Mouse (Mus musculus) heart, postnatal 4 days (tissue): Measurements from ENCODE around the gene Wap. TPM values are rescaled to one million over a fixed set of nuclear protein-coding genes. Genes with fewer than 3 reads are reported as not detected.
"Not testable (repeated sequence)": the region's sequence is repeated elsewhere in the genome, so short reads cannot be mapped to it uniquely, and the experiment has no call there.

ENCODE experiments used
- DNase-seq: peaks from one replicate; pipeline ENCODE4 v3.0.0; 2021
- total RNA-seq, 2 experiments: library from RNA; stranded (reverse); gene quantifications; 2 replicates each; pipeline ENCODE4 v1.2.3; 2021

Wap gene
- total RNA-seq: not detected

GRCm38 (mm10) chr11:6638537-6638936 is at the start of gene Wap:
Wap (minus strand) TSS chr11:6638637.
- DNase-seq: no peak

GRCm38 (mm10) chr11:6684741-6685140 is 46.3 kb upstream of the Wap start:
- no peak for DNase-seq

DNA sequence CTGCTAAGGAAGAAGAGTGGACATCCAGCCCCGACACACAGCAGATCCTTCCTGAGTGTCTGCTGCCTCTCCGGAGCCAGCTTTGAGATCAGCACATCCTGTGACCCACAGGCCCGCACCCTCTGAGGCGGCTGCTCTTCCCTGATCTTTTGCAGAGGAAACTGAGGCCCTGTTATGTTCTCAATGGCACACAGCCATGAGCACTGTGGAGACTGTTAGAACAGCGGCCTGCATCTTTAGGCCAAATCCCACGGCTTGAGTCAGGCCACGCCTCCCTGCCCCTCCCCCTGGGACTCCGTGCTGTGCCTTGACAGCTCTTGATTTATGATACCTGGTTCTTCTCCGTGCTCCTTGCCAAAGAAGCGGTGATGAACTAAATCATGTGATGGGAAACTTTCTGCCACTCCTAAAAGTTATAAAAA is 42.0 kb upstream of the Wap start:
- peak; percentile 61 for DNase-seq

GRCm38 (mm10) chr11:6679694-6680396 is 41.4 kb upstream of the Wap start:
- DNase-seq: no peak

DNA sequence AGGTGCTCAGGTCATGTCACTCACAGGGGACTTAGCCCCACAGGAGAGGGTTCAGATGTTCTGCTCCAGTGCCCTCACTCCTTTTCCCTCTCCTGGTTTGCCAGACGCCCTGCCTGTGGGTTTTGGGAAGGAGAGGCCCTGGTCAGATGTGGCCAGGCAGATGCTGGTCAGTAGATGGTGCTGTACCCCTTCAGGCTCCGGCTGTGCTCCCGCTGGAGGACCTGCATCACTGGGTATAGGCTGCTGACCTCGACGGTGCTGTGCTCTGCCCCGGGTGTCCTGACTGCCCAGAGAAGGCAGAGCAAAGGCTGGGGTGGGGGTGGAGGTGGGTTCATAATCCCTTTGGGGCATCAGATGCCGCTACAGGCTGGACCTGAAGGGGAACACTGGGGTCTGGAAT is 39.1 kb upstream of the Wap start:
- DNase-seq: peak; percentile 48

DNA sequence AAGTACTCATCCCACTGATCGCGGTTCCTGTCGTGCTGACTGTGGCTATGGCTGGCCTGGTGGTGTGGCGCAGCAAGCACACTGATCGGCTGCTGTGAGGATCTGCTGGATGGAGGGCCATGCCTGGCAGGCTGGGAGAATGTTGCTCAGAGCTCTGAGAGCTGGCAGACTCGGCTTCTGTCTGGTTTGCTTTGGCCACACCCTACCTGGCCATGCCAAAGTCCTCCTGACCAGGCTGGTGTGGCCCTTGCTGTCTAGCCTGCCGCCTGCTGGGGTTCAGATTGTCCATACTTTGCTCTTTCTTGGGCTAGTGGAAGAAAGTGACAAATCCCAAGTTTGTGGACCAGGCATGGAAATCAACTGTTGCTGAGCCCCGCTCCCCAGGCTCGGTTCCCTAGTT is 38.2 kb upstream of the Wap start:
- no peak for DNase-seq

GRCm38 (mm10) chr11:6675402-6675801 is 37.0 kb upstream of the Wap start:
- peak; percentile 20 for DNase-seq

GRCm38 (mm10) chr11:6674701-6675100 is 36.3 kb upstream of the Wap start:
- DNase-seq: no peak

DNA sequence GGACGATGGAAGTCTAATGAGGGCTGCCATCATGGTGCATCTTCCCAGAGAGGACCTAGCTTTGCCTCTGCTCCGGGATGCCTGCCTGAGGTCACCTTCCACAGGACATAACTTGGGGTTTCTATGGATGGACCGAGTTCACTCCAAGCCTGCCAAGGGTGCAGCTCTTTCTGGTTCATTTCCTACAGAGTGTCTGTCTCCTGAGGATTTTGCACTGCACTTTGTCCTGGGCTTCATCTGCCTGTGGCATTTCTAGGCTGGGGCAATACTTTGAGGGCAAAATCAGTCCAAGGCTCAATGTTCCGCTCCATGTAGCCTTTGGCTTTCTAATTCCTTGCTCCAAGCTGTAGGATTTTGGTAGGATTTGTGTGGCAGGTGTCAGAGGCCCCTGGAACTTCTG is 32.4 kb upstream of the Wap start:
- DNase-seq: no peak

DNA sequence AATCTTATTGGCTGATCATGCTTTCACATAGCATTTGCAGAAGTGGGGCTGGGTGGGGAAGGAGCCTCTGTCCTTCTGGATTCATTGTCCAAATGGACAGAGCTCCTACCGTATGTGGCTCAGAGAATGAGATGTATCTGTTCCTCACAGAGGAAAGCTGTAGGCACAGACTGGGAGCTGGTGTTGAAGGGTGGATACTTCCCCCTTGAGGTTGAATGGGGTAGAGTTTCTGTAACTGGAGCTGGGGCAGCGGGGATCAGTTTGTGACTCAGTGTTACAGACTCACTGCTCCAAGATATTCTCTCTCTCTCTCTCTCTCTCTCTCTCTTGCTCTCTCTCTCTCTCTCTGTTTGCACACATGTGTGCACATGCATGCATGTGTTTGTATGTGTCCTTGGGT is 31.6 kb upstream of the Wap start:
- DNase-seq: no peak

DNA sequence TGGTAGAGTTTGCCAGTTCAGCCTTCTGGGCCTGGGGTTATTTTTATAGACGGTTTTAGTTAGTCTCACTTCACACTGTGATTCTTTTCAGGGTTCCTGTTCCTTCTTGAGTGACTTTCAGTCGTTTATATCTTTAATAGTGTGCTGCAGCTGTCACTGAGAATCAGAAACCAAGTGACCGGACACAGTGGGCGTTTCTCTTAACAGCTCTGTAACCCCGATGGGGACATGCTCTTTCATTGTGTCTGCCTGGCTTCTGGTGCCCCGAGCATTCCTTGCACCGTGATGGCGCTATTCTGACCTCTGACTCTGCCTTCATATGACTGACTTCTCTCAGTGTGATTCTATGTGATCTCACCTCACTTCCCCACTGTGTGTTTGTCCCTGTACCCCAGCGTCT is 30.6 kb upstream of the Wap start:
- DNase-seq: no peak

- no peak for DNase-seq
These were observed 28.2 kb upstream of the Wap start for GRCm38 (mm10) chr11:6666634-6667033.

DNA sequence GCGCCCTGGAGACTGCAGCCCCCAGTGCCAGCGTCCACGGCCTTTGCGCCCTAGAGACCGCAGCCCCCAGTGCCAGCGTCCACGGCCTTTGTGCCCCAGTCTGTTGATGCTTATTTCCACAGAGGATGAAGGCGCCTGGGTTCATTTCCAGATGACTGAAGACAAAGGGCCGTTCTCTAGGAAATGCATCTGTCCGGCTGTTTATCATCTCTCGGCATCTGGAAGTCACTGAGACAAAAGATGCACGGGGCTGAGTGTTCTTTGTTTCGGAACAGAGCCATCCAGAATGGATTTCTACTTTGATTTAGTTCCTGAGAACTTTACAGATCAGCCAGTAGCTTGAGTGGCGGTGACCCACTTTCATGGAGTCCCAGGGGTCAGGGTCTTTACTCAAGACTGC is 22.8 kb upstream of the Wap start:
- DNase-seq: no peak

DNA sequence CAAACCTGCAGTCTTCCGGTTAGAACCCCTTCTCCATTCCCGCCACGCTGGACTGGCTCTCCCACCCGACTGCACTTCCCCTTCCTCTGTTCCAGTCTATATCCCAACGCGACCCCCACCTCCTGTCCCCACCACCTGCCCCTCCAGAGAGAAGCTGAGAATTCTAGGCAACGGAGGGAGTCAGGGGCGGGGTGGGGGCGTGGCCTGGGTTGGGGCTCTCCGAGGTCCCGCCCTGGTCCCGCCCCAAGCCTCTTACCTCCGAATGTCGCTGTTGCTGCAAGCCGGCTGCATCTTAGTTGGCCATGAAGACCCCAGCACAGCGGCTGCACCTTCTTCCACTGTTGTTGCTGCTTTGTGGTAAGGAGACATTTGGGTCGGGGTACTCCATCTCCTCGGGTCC is 19.8 kb upstream of the Wap start, which contains the start of gene Ramp3:
Gene Ramp3, plus strand, starts transcription at position 251 of the 400 bp plus-strand sequence.
- peak; percentile 16 for DNase-seq

GRCm38 (mm10) chr11:6654903-6655302 is 16.5 kb upstream of the Wap start:
- DNase-seq: peak; percentile 88

DNA sequence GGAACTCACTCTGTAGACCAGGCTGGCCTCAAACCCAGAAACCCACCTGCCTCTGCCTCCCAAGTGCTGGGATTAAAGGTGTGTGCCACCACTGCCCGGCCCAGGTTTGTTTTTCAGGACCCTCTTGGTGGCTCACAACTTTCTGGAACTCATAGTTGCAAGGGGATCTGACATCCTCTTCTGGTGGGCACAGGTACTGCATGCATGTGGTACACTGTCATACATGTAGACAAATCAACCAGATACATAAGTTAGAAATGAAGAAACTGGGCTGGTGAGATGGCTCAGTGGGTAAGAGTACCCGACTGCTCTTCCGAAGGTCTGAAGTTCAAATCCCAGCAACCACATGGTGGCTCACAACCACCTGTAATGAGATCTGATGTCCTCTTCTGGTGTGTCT is 14.5 kb upstream of the Wap start:
- DNase-seq: not testable (repeated sequence)

- no peak for DNase-seq
These were observed 12.1 kb upstream of the Wap start for GRCm38 (mm10) chr11:6650519-6650918.

GRCm38 (mm10) chr11:6647831-6648724 is 9.6 kb upstream of the Wap start:
- DNase-seq: no peak

- no peak for DNase-seq
These were observed 6.1 kb upstream of the Wap start for GRCm38 (mm10) chr11:6644566-6644965.

- DNase-seq: no peak
These were observed 635 bp upstream of the Wap start for GRCm38 (mm10) chr11:6639072-6639471.

DNA sequence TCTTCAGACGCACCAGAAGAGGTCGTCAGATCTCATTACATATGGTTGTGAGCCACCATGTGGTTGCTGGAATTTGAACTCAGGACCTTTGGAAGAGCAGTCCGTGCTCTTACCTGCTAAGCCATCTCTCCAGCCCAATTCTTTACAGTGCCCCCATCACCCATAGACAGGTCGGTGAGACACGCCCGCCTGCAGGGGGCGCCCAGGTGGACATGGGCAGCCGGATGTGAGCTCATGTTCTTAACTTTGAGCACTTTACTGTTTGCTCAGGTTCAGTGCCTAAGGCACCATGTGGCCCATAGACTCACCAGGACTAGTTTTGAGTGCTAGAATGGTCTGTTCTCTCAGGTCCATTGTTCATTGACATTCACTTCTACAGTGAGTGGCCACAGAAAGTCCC is 2.3 kb downstream of the Wap start:
- no peak for DNase-seq

DNA sequence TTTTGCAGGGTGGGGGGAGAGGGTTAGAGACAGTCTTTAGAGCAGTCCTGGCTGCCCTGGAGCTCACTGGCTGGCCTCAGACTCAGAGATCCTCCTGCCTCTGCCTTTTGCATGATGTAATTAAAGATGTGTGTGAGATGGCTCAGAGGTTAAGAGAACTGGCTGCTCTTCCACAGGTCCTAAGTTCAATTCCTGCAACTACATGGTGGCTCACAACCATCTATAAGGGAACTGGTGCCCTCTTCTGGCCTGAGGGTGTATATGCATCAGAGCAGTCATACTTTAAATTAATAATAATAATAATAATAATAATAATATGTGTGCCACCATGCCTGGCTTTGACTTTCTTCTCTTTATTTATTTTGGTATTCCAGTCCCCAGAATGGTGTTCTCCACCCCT is 8.8 kb downstream of the Wap start:
- DNase-seq: no peak

DNA sequence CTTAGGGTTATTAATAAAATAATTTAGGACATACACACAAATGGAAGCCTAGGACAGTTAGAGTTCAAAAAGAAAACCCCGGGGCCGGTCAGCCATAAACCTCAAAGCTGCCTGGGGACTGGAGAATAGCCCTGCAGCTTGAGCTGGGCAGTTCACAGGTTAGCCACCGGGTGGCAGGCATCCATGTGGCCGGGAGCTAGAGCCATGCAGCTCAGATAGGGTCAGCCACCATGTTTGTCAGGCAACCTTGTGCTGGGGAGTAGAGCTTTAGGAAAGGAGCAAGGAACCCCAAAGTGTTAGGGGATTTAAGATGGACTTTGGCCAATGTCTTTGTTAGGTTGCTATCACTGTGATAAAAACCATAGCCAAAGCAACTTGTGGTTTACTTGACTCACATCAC is 9.9 kb downstream of the Wap start:
- DNase-seq: peak; percentile 65

DNA sequence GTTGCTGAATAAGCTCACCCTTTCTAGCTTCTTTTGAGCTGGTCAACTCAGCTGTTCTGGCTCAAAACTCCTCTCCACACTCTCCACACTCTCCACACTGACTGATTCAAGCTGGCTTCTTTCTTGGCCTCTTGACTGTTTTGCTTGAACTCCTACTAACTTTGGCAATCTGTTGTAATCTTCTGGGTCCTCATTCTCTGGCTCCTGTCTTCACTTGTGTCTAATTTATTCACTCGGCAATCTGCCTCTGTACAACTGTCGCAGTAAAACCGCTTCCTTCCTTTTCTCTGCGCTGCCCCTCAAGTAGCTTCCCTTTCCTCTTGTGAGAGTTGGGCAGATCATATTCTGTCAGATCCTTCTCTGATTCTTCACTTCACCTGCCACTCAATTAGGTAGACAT is 10.7 kb downstream of the Wap start:
- no peak for DNase-seq
